Mouse (Mus musculus) frontal cortex, postnatal 25 days (tissue): Measurements from ENCODE around the gene Ak3.

Experiments used
- DNase-seq, 2 experiments: peaks; one replicate each; pipeline ENCODE4 v3.0.0; 2022; ENCODE audit warnings: low spot score in 2 of 2

Gene Ak3

GRCm38 (mm10) chr19:28994870-28995269 is 52.9 kb downstream of the Ak3 start:
- DNase-seq, result no peak

- DNase-seq, result no peak
Measured at GRCm38 (mm10) chr19:28991391-28991790, 56.4 kb downstream of the Ak3 start.

GRCm38 (mm10) chr19:28990590-28991221 is 57.1 kb downstream of the Ak3 start:
- peak in 1 of 2 experiments; percentile 35 for DNase-seq

GRCm38 (mm10) chr19:28990194-28990589 is 57.6 kb downstream of the Ak3 start, which contains the start of gene Cdc37l1:
Gene Cdc37l1 (plus strand): TSS chr19:28990352.
- peak; percentile 93 to 94 for DNase-seq

- no peak for DNase-seq
Measured at GRCm38 (mm10) chr19:28989515-28989914, 58.2 kb downstream of the Ak3 start.

GRCm38 (mm10) chr19:28982617-28983016 is 65.1 kb downstream of the Ak3 start:
- no peak for DNase-seq

GRCm38 (mm10) chr19:28974862-28975611 is 72.7 kb downstream of the Ak3 start:
- DNase-seq, result peak; percentile 72 to 81
